Mouse (Mus musculus): ENCODE data around the gene Ppp4r1. TPM values are rescaled to one million over a fixed set of nuclear protein-coding genes. Genes with fewer than 3 reads are reported as not detected.
A peak's percentile ranks its signal among the peaks of the same experiment; 100 is the strongest.

The Ppp4r1 gene
- polyA plus RNA-seq, 2 experiments: 6.7 to 11.1 TPM

DNA sequence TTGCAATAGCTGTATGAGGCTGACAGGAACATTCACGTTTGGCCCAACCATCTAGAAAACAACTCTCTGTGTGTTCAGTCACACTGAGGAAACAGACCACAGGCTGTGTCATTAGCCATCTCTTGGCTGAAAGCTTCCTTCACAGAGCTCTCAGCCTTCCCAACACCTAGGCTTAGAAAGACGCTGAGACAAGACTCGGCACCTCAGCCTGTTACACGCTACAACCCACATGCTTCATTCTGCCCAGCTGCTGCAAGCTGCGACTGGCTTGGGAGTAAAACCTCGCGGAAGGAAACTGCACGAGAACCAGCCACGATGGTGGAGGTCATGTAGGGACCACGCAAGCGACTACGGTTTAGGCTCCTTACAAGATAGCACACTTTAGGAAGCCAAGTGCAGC lies 81.5 kb downstream of the Ppp4r1 start:
- Histone ChIP-seq H3K4me1 (replicated peaks; ENCODE audit: control insufficient read depth in 2 of 2, insufficient read depth in 2 of 2, low read length in 1 of 2) (no peaks in the 10 kb centered on the region), H3K4me3 (ENCODE audit: insufficient read depth in 1 of 2, low read depth in 2 of 2, low read length in 2 of 2) (no peak overlapping the region), H3K27ac (no peak overlapping the region), H3K36me3 (replicated peaks; ENCODE audit: control insufficient read depth, insufficient read depth, low read depth) (peaks cover 9% of the 10 kb centered on the region), H3K9ac (replicated peaks) (no peak overlapping the region), H3K27me3 (ENCODE audit: control insufficient read depth, insufficient read depth, low read length) (no peaks in the 10 kb centered on the region), H3K4me2 (ENCODE audit: low read depth) (no peak overlapping the region), H3K9me3 (ENCODE audit: control insufficient read depth, low read length) (no peaks in the 10 kb centered on the region)
- TF ChIP-seq CTCF (IDR thresholded peaks at IDR 0.05; ENCODE audit: low read depth) (no peak), EP300 (IDR thresholded peaks at IDR 0.05; ENCODE audit: low read depth) (no peak)
- WGBS (ENCODE audit: insufficient replicate concordance): 88% methylated on average over 12 of the region's 12 CpGs
- DNase-seq (ENCODE audit: low read depth in 3 of 3, low spot score in 3 of 3) (no peak), ATAC-seq (ENCODE audit: insufficient read depth) (no peak)

- DNase-seq (ENCODE audit: low read depth in 3 of 3, low spot score in 3 of 3): peak in 1 of 3 experiments; percentile 39
Measured at GRCm38 (mm10) chr17:65864742-65865141, 82.4 kb downstream of the Ppp4r1 start.

GRCm38 (mm10) chr17:65865265-65865664 lies 82.9 kb downstream of the Ppp4r1 start:
- H3K9ac ChIP-seq (replicated peaks): no peak overlapping the region
- H3K9me3 ChIP-seq (ENCODE audit: control insufficient read depth, low read length): no peaks in the 10 kb centered on the region
- H3K27me3 ChIP-seq (ENCODE audit: control insufficient read depth, insufficient read depth, low read length): no peaks in the 10 kb centered on the region
- TF ChIP-seq CTCF (IDR thresholded peaks at IDR 0.05; ENCODE audit: low read depth) (no peak), EP300 (IDR thresholded peaks at IDR 0.05; ENCODE audit: low read depth) (no peak)
- H3K4me1 ChIP-seq (replicated peaks; ENCODE audit: control insufficient read depth in 2 of 2, insufficient read depth in 2 of 2, low read length in 1 of 2): peaks cover 0 to 2% of the 10 kb centered on the region in 2 experiments; a peak in 2 of 4 replicates
- H3K4me2 ChIP-seq (ENCODE audit: low read depth): no peak overlapping the region
- H3K27ac ChIP-seq: no peak overlapping the region
- H3K36me3 ChIP-seq (replicated peaks; ENCODE audit: control insufficient read depth, insufficient read depth, low read depth): peaks cover 7% of the 10 kb centered on the region
- H3K4me3 ChIP-seq (ENCODE audit: insufficient read depth in 1 of 2, low read depth in 2 of 2, low read length in 2 of 2): no peak overlapping the region
- no peak for DNase-seq (ENCODE audit: low read depth in 3 of 3, low spot score in 3 of 3)
- no peak for ATAC-seq (ENCODE audit: insufficient read depth)

More at GRCm38 (mm10) chr17:65864742-65865141, 82.4 kb downstream of the Ppp4r1 start:
- no peak for ATAC-seq (ENCODE audit: insufficient read depth)
- Histone ChIP-seq H3K4me1 (replicated peaks; ENCODE audit: control insufficient read depth in 2 of 2, insufficient read depth in 2 of 2, low read length in 1 of 2) (peaks cover 0 to 1% of the 10 kb centered on the region in 2 experiments; a peak in 2 of 4 replicates), H3K36me3 (replicated peaks; ENCODE audit: control insufficient read depth, insufficient read depth, low read depth) (peaks cover 7% of the 10 kb centered on the region), H3K4me3 (ENCODE audit: insufficient read depth in 1 of 2, low read depth in 2 of 2, low read length in 2 of 2) (no peak overlapping the region), H3K27me3 (ENCODE audit: control insufficient read depth, insufficient read depth, low read length) (no peaks in the 10 kb centered on the region), H3K9ac (replicated peaks) (no peak overlapping the region), H3K27ac (no peak overlapping the region), H3K9me3 (ENCODE audit: control insufficient read depth, low read length) (no peaks in the 10 kb centered on the region), H3K4me2 (ENCODE audit: low read depth) (no peak overlapping the region)
- WGBS (ENCODE audit: insufficient replicate concordance): 30% methylated on average over 4 of the region's 4 CpGs
- no peak for TF ChIP-seq EP300 (IDR thresholded peaks at IDR 0.05; ENCODE audit: low read depth)
- TF ChIP-seq CTCF (IDR thresholded peaks at IDR 0.05; ENCODE audit: low read depth): peak; percentile 76

GRCm38 (mm10) chr17:65866201-65866600 lies 83.8 kb downstream of the Ppp4r1 start:
- WGBS (ENCODE audit: insufficient replicate concordance): 62% methylated on average over 3 of the region's 3 CpGs
- Histone ChIP-seq H3K27ac (no peak overlapping the region), H3K9me3 (ENCODE audit: control insufficient read depth, low read length) (no peaks in the 10 kb centered on the region), H3K36me3 (replicated peaks; ENCODE audit: control insufficient read depth, insufficient read depth, low read depth) (peaks cover 7% of the 10 kb centered on the region), H3K4me2 (ENCODE audit: low read depth) (no peak overlapping the region), H3K4me1 (replicated peaks; ENCODE audit: control insufficient read depth in 2 of 2, insufficient read depth in 2 of 2, low read length in 1 of 2) (peaks cover 0 to 2% of the 10 kb centered on the region in 2 experiments; a peak in 2 of 4 replicates), H3K9ac (replicated peaks) (no peak overlapping the region), H3K4me3 (ENCODE audit: insufficient read depth in 1 of 2, low read depth in 2 of 2, low read length in 2 of 2) (no peak overlapping the region), H3K27me3 (ENCODE audit: control insufficient read depth, insufficient read depth, low read length) (no peaks in the 10 kb centered on the region)
- TF ChIP-seq EP300 (IDR thresholded peaks at IDR 0.05; ENCODE audit: low read depth): no peak
- no peak for TF ChIP-seq CTCF (IDR thresholded peaks at IDR 0.05; ENCODE audit: low read depth)
- no peak for DNase-seq (ENCODE audit: low read depth in 3 of 3, low spot score in 3 of 3)
- no peak for ATAC-seq (ENCODE audit: insufficient read depth)

- no peaks in the 10 kb centered on the region for H3K27me3 ChIP-seq (ENCODE audit: control insufficient read depth, insufficient read depth, low read length)
- no peaks in the 10 kb centered on the region for H3K9me3 ChIP-seq (ENCODE audit: control insufficient read depth, low read length)
- no peak for ATAC-seq (ENCODE audit: insufficient read depth)
- DNase-seq (ENCODE audit: low read depth in 3 of 3, low spot score in 3 of 3): no peak
- TF ChIP-seq CTCF (IDR thresholded peaks at IDR 0.05; ENCODE audit: low read depth) (no peak), EP300 (IDR thresholded peaks at IDR 0.05; ENCODE audit: low read depth) (no peak)
- H3K4me1 ChIP-seq (replicated peaks; ENCODE audit: control insufficient read depth in 2 of 2, insufficient read depth in 2 of 2, low read length in 1 of 2): peaks cover 0 to 2% of the 10 kb centered on the region in 2 experiments; a peak in 2 of 4 replicates
- no peak overlapping the region for H3K9ac ChIP-seq (replicated peaks)
- H3K36me3 ChIP-seq (replicated peaks; ENCODE audit: control insufficient read depth, insufficient read depth, low read depth): peaks cover 7% of the 10 kb centered on the region
- no peak overlapping the region for H3K4me2 ChIP-seq (ENCODE audit: low read depth)
- no peak overlapping the region for H3K4me3 ChIP-seq (ENCODE audit: insufficient read depth in 1 of 2, low read depth in 2 of 2, low read length in 2 of 2)
- no peak overlapping the region for H3K27ac ChIP-seq
- 70% methylated on average over 5 of the region's 5 CpGs for WGBS (ENCODE audit: insufficient replicate concordance)
Measured at GRCm38 (mm10) chr17:65867996-65868395, 85.6 kb downstream of the Ppp4r1 start.
